Mouse (Mus musculus) liver, embryonic 16.5 days (tissue): Measurements from ENCODE around the gene Tmem88. TPM values are rescaled to one million over a fixed set of nuclear protein-coding genes. Genes with fewer than 3 reads are reported as not detected.

Experiments used
- ATAC-seq: fragments of 200-750 bp; cut with Nextera tagmentation; 2 replicates; pipeline ENCODE4 v1.8.0; 2017; ENCODE audit warnings: low read depth, mild to moderate bottlenecking, moderate number of reproducible peaks, moderate library complexity
- H3K27ac ChIP-seq: fragments of 300-500 bp; sonication (generic); 2 replicates; pipeline ENCODE4 v1.5.1; 2014; ENCODE audit warnings: mild to moderate bottlenecking, low read length
- H3K27me3 ChIP-seq: fragments of 300-500 bp; sonication (generic); 2 replicates; pipeline ENCODE4 v1.6.1; 2014; ENCODE audit warnings: low read depth, low read length, mixed read lengths; ENCODE audit not compliant: control insufficient read depth, insufficient read depth
- H3K36me3 ChIP-seq: fragments of 300-500 bp; sonication (generic); 2 replicates; pipeline ENCODE4 v1.6.1; 2014; ENCODE audit warnings: mild to moderate bottlenecking; ENCODE audit not compliant: control insufficient read depth, insufficient read depth
- H3K4me1 ChIP-seq: fragments of 300-500 bp; sonication (generic); 2 replicates; pipeline ENCODE4 v1.6.1; 2014; ENCODE audit warnings: low read depth, low read length, mixed read lengths; ENCODE audit not compliant: control insufficient read depth
- H3K4me2 ChIP-seq: fragments of 300-500 bp; sonication (generic); 2 replicates; pipeline ENCODE4 v1.6.1; 2014; ENCODE audit warnings: low read depth, low read length, mixed read lengths
- H3K4me3 ChIP-seq: fragments of 300-500 bp; sonication (generic); 2 replicates; pipeline ENCODE4 v1.5.1; 2014; ENCODE audit warnings: low read depth, mild to moderate bottlenecking, low read length
- H3K9ac ChIP-seq: fragments of 300-500 bp; sonication (generic); 2 replicates; pipeline ENCODE4 v1.6.1; 2014; ENCODE audit warnings: low read depth, low read length
- H3K9me3 ChIP-seq: fragments of 300-500 bp; sonication (generic); replicated peaks from 2 replicates; pipeline ENCODE4 v1.6.1; 2016; ENCODE audit warnings: low read length; ENCODE audit not compliant: control insufficient read depth
- WGBS: fragments of 180-500 bp; shearing (Covaris S2); extraction: QIAGEN DNeasy Blood & Tissue Kit; methylation state at CpG from one replicate; pipeline ENCODE4 v1.1.7; 2014; ENCODE audit not compliant: insufficient replicate concordance; 5-methylcytosine and 5-hydroxymethylcytosine counted together
- polyA plus RNA-seq: library from polyadenylated mRNA; unstranded; fragments of >200 nt; fragmentation: Nextera tagmentation; extraction: Ambion mirVana; gene quantifications from 2 replicates; pipeline ENCODE4 v1.2.1, GENCODE M21; 2015

Gene Tmem88
- polyA plus RNA-seq, 1 experiment from 2014 or later: 7.8 TPM

- under 1% methylated on average over 33 of the region's 33 CpGs for WGBS
- Histone ChIP-seq H3K36me3 (peaks cover 10% of the 10 kb centered on the region), H3K4me2 (peak overlapping the region; percentile 100), H3K27ac (peak overlapping the region; percentile 90), H3K9ac (peak overlapping the region; percentile 75), H3K9me3 (no peaks in the 10 kb centered on the region), H3K4me1 (peaks cover 46% of the 10 kb centered on the region), H3K4me3 (peak overlapping the region; percentile 86), H3K27me3 (no peaks in the 10 kb centered on the region)
- ATAC-seq: peak; percentile 85
Measured at GRCm38 (mm10) chr11:69408541-69409377, 10.7 kb upstream of the Tmem88 start.

GRCm38 (mm10) chr11:69407724-69408004, 9.6 kb upstream of the Tmem88 start:
- Histone ChIP-seq H3K27ac (no peak overlapping the region), H3K4me2 (no peak overlapping the region), H3K4me1 (peaks cover 37% of the 10 kb centered on the region), H3K4me3 (no peak overlapping the region), H3K27me3 (no peaks in the 10 kb centered on the region), H3K9ac (no peak overlapping the region), H3K36me3 (peaks cover 13% of the 10 kb centered on the region), H3K9me3 (no peaks in the 10 kb centered on the region)
- 71% methylated on average over 4 of the region's 4 CpGs for WGBS
- ATAC-seq: no peak

GRCm38 (mm10) chr11:69406867-69407723, 9.1 kb upstream of the Tmem88 start:
- no peaks in the 10 kb centered on the region for H3K27me3 ChIP-seq
- WGBS: 79% methylated on average over 16 of the region's 16 CpGs
- no peak overlapping the region for H3K27ac ChIP-seq
- ATAC-seq: no peak
- H3K4me3 ChIP-seq: no peak overlapping the region
- no peak overlapping the region for H3K9ac ChIP-seq
- H3K4me1 ChIP-seq: peaks cover 31% of the 10 kb centered on the region
- H3K9me3 ChIP-seq: no peaks in the 10 kb centered on the region
- no peak overlapping the region for H3K4me2 ChIP-seq
- H3K36me3 ChIP-seq: peaks cover 13% of the 10 kb centered on the region

- Histone ChIP-seq H3K27me3 (no peaks in the 10 kb centered on the region), H3K4me2 (no peak overlapping the region), H3K4me3 (no peak overlapping the region), H3K36me3 (peaks cover 13% of the 10 kb centered on the region), H3K9ac (no peak overlapping the region), H3K27ac (no peak overlapping the region), H3K4me1 (peaks cover 29% of the 10 kb centered on the region), H3K9me3 (no peaks in the 10 kb centered on the region)
- 86% methylated on average over 19 of the region's 19 CpGs for WGBS
- no peak for ATAC-seq
Measured at GRCm38 (mm10) chr11:69406282-69406681, 8.2 kb upstream of the Tmem88 start.

GRCm38 (mm10) chr11:69405397-69406200, 7.6 kb upstream of the Tmem88 start:
- no peak overlapping the region for H3K9ac ChIP-seq
- peaks cover 27% of the 10 kb centered on the region for H3K4me1 ChIP-seq
- no peaks in the 10 kb centered on the region for H3K9me3 ChIP-seq
- no peaks in the 10 kb centered on the region for H3K27me3 ChIP-seq
- no peak overlapping the region for H3K27ac ChIP-seq
- no peak overlapping the region for H3K4me3 ChIP-seq
- no peak for ATAC-seq
- WGBS: 82% methylated on average over 24 of the region's 24 CpGs
- peaks cover 16% of the 10 kb centered on the region for H3K36me3 ChIP-seq
- H3K4me2 ChIP-seq: no peak overlapping the region

- Histone ChIP-seq H3K9me3 (no peaks in the 10 kb centered on the region), H3K9ac (no peak overlapping the region), H3K27ac (no peak overlapping the region), H3K4me2 (no peak overlapping the region), H3K27me3 (no peaks in the 10 kb centered on the region), H3K36me3 (peaks cover 19% of the 10 kb centered on the region), H3K4me3 (no peak overlapping the region), H3K4me1 (peaks cover 19% of the 10 kb centered on the region)
- WGBS: 78% methylated on average over 24 of the region's 24 CpGs
- no peak for ATAC-seq
Measured at GRCm38 (mm10) chr11:69404595-69405396, 6.8 kb upstream of the Tmem88 start.

GRCm38 (mm10) chr11:69403691-69404594, 5.9 kb upstream of the Tmem88 start:
- no peak overlapping the region for H3K4me3 ChIP-seq
- peaks cover 13% of the 10 kb centered on the region for H3K4me1 ChIP-seq
- no peak for ATAC-seq
- H3K27ac ChIP-seq: no peak overlapping the region
- H3K36me3 ChIP-seq: peaks cover 19% of the 10 kb centered on the region
- no peaks in the 10 kb centered on the region for H3K9me3 ChIP-seq
- WGBS: 86% methylated on average over 38 of the region's 38 CpGs
- no peak overlapping the region for H3K4me2 ChIP-seq
- H3K27me3 ChIP-seq: no peaks in the 10 kb centered on the region
- H3K9ac ChIP-seq: no peak overlapping the region
